Mouse (Mus musculus) gastrocnemius, postnatal 4 days (tissue): ENCODE results near the gene Aldh6a1. TPM values are rescaled to one million over a fixed set of nuclear protein-coding genes. Genes with fewer than 3 reads are reported as not detected.

Source experiments
- DNase-seq, 2 experiments: peaks; one replicate each; pipeline ENCODE4 v3.0.0; 2021 to 2022; ENCODE audit warnings: low spot score in 2 of 2, mixed read lengths in 2 of 2
- total RNA-seq, 2 experiments: library from RNA; stranded (reverse); gene quantifications; 2 replicates each; pipeline ENCODE4 v1.2.3; 2021

Gene Aldh6a1
- total RNA-seq, 2 experiments from 2014 or later = 32.7 to 34.6 TPM

- no peak for DNase-seq
These were observed 68.4 kb downstream of the Aldh6a1 start for GRCm38 (mm10) chr12:84382369-84382768.

Other genes with a start within 250 kb of the Aldh6a1 start
- 10 to 100 TPM; 22.0 to 23.3 TPM for gene Elmsan1, start 232.1 kb downstream of the Aldh6a1 start, total RNA-seq
- gene Ptgr2, start 165.8 kb downstream of the Aldh6a1 start, total RNA-seq = 10 to 100 TPM; 50.8 to 58.1 TPM
- gene Zfp410, start 134.2 kb downstream of the Aldh6a1 start, total RNA-seq = 10 to 100 TPM; 31.4 to 37.3 TPM
- 10 to 100 TPM; 35.5 to 35.7 TPM for gene Coq6, start 89.3 kb downstream of the Aldh6a1 start, total RNA-seq
- 1 to 10 TPM in 1 of 2 experiments, under 1 TPM in 1; 0.96 to 1.4 TPM for gene Fam161b, start 89.2 kb downstream of the Aldh6a1 start, total RNA-seq
- 10 to 100 TPM in 1 of 2 experiments, 1 to 10 TPM in 1; 9.9 to 10.9 TPM for gene Entpd5, start 42.0 kb downstream of the Aldh6a1 start, total RNA-seq
- 1 to 10 TPM in 1 of 2 experiments, under 1 TPM in 1; 0.54 to 1.1 TPM for gene Bbof1, start 41.9 kb downstream of the Aldh6a1 start, total RNA-seq
- 1 to 10 TPM; 8.5 to 8.7 TPM for gene Rnf113a2, start 33.8 kb downstream of the Aldh6a1 start, total RNA-seq
- 1 to 10 TPM; 6.1 to 6.7 TPM for gene Lin52, start 418 bp upstream of the Aldh6a1 start, total RNA-seq
- not detected for gene Vsx2, start 118.8 kb upstream of the Aldh6a1 start, total RNA-seq
- 1 to 10 TPM; 7.5 to 8.4 TPM for gene Abcd4, start 166.4 kb upstream of the Aldh6a1 start, total RNA-seq
- not detected for gene Vrtn, start 190.0 kb upstream of the Aldh6a1 start, total RNA-seq
- not detected for gene Syndig1l, start 247.8 kb upstream of the Aldh6a1 start, total RNA-seq